Mouse (Mus musculus): ENCODE results near the gene Tcf3. TPM values are rescaled to one million over a fixed set of nuclear protein-coding genes. Genes with fewer than 3 reads are reported as not detected.

Tcf3 gene
- 10 to 100 TPM; 36.1 to 42.9 TPM for total RNA-seq (2021)
- long read RNA-seq, transcript Tcf3-202 (19 exons, 2,829 nt): minor isoform, 6 of 47 reads
- long read RNA-seq, transcript Tcf3-210 (19 exons, 2,839 nt): major isoform, 7 of 47 reads
- long read RNA-seq, transcript Tcf3-208 (19 exons, 2,946 nt): major isoform, 7 of 47 reads
- long read RNA-seq, partial matches to known transcripts: 8 of 47 reads
- long read RNA-seq, other reads (novel, unspliced or antisense): 11 of 47 reads

GRCm38 (mm10) chr10:80433513-80434232 lies at the start of gene Tcf3:
TSS of gene Tcf3 (minus strand) at chr10:80433647.
- peak; percentile 95 to 96 for DNase-seq (ENCODE audit: low spot score in 2 of 2)

GRCm38 (mm10) chr10:80481002-80481401 lies 47.6 kb upstream of the Tcf3 start:
- no peak for DNase-seq (ENCODE audit: low spot score in 2 of 2)

GRCm38 (mm10) chr10:80478531-80478930 lies 45.1 kb upstream of the Tcf3 start:
- no peak for DNase-seq (ENCODE audit: low spot score in 2 of 2)

GRCm38 (mm10) chr10:80475290-80475959 lies 42.0 kb upstream of the Tcf3 start:
- DNase-seq (ENCODE audit: low spot score in 2 of 2): peak; percentile 84 to 94

GRCm38 (mm10) chr10:80465066-80465465 lies 31.6 kb upstream of the Tcf3 start:
- DNase-seq (ENCODE audit: low spot score in 2 of 2): no peak

GRCm38 (mm10) chr10:80464381-80465035 lies 31.1 kb upstream of the Tcf3 start:
- peak in 1 of 2 experiments; percentile 17 for DNase-seq (ENCODE audit: low spot score in 2 of 2)

GRCm38 (mm10) chr10:80461346-80461745 lies 27.9 kb upstream of the Tcf3 start:
- DNase-seq (ENCODE audit: low spot score in 2 of 2): no peak

- DNase-seq (ENCODE audit: low spot score in 2 of 2): no peak
These were observed 26.9 kb upstream of the Tcf3 start for GRCm38 (mm10) chr10:80460324-80460723.

GRCm38 (mm10) chr10:80459671-80460070 lies 26.2 kb upstream of the Tcf3 start:
- DNase-seq (ENCODE audit: low spot score in 2 of 2): no peak

GRCm38 (mm10) chr10:80459236-80459635 lies 25.8 kb upstream of the Tcf3 start:
- no peak for DNase-seq (ENCODE audit: low spot score in 2 of 2)

- DNase-seq (ENCODE audit: low spot score in 2 of 2): no peak
These were observed 22.2 kb upstream of the Tcf3 start for GRCm38 (mm10) chr10:80455697-80456096.

GRCm38 (mm10) chr10:80454781-80455180 lies 21.3 kb upstream of the Tcf3 start:
- no peak for DNase-seq (ENCODE audit: low spot score in 2 of 2)

GRCm38 (mm10) chr10:80453601-80454000 lies 20.2 kb upstream of the Tcf3 start:
- DNase-seq (ENCODE audit: low spot score in 2 of 2): no peak

- no peak for DNase-seq (ENCODE audit: low spot score in 2 of 2)
These were observed 17.2 kb upstream of the Tcf3 start for GRCm38 (mm10) chr10:80450599-80450998.

GRCm38 (mm10) chr10:80445898-80446601 lies 12.6 kb upstream of the Tcf3 start:
- DNase-seq (ENCODE audit: low spot score in 2 of 2): peak; percentile 82 to 86

GRCm38 (mm10) chr10:80445052-80445451 lies 11.6 kb upstream of the Tcf3 start:
- no peak for DNase-seq (ENCODE audit: low spot score in 2 of 2)

GRCm38 (mm10) chr10:80444339-80445045 lies 11.0 kb upstream of the Tcf3 start:
- no peak for DNase-seq (ENCODE audit: low spot score in 2 of 2)

GRCm38 (mm10) chr10:80443575-80444278 lies 10.3 kb upstream of the Tcf3 start:
- no peak for DNase-seq (ENCODE audit: low spot score in 2 of 2)

- DNase-seq (ENCODE audit: low spot score in 2 of 2): no peak
These were observed 9.5 kb upstream of the Tcf3 start for GRCm38 (mm10) chr10:80442989-80443388.

GRCm38 (mm10) chr10:80441598-80441997 lies 8.2 kb upstream of the Tcf3 start:
- no peak for DNase-seq (ENCODE audit: low spot score in 2 of 2)

Data from layer of hippocampus, postnatal 10 days (tissue).